Mouse (Mus musculus) erythroblast, embryonic 14.5 days (primary cell): ENCODE measurements around the gene Cpm. TPM values are rescaled to one million over a fixed set of nuclear protein-coding genes. Genes with fewer than 3 reads are reported as not detected.

Experiments used
- H3K27me3 ChIP-seq: 2 replicates; pipeline ENCODE4 v1.6.1; 2012; ENCODE audit warnings: inconsistent platforms; ENCODE audit not compliant: control insufficient read depth
- H3K36me3 ChIP-seq: 2 replicates; pipeline ENCODE4 v1.6.1; 2012; ENCODE audit warnings: mild to moderate bottlenecking, inconsistent platforms; ENCODE audit not compliant: control insufficient read depth
- H3K4me1 ChIP-seq: 2 replicates; pipeline ENCODE4 v1.6.1; 2012; ENCODE audit warnings: inconsistent platforms; ENCODE audit not compliant: control insufficient read depth
- H3K4me3 ChIP-seq: replicated peaks from 2 replicates; pipeline ENCODE3; 2012; ENCODE audit warnings: moderate library complexity, mild to moderate bottlenecking, inconsistent platforms
- H3K9me3 ChIP-seq: 2 replicates; pipeline ENCODE4 v1.6.1; 2012; ENCODE audit warnings: low read length, inconsistent platforms, mixed read lengths; ENCODE audit not compliant: control insufficient read depth
- GATA1 ChIP-seq: IDR thresholded peaks from 2 replicates; pipeline ENCODE4 v1.6.1; 2012; ENCODE audit warnings: low read length, inconsistent platforms, mixed read lengths
- TAL1 ChIP-seq: IDR thresholded peaks from 3 replicates; pipeline ENCODE4 v1.6.1; 2012; ENCODE audit warnings: low read length, inconsistent platforms, mixed read lengths
- polyA plus RNA-seq: library from polyadenylated mRNA; stranded (reverse); fragments of >175 nt; gene quantifications from 2 replicates; pipeline ENCODE4 v1.2.3, GENCODE M21; 2012

Gene Cpm
- polyA plus RNA-seq, 1 experiment: not detected

DNA sequence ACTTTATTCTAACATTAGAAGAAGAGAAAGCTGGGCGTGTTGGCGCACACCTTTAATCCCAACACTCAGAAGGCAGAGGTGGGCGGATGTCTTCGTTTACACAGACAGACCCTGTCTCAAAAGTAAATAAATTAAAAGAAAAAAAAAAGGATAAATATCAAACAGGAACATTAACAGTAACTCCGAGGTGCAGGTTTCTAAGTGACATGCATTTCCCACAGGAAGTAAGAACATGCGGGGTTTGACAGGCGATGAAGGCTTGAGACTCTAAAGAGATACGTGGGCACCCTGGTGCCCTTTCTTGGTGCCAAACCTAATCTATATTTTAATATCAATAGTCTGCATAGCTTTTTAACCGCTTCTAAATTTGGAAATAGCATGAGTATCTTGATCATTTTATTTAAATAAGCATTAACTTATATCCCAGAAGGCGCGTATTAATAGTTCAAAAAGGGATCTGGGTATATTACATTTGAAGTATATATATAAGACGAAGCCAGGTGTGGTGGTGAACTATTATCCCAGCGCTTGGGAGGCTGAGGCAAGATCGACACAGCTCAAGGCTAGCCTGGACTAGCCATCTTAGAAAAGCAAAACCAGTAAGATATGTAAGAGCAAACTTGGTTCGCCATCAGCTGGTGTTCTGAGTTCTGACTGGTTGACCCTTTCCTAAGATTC lies 56.0 kb downstream of the Cpm start:
- Histone ChIP-seq H3K27me3 (no peaks in the 10 kb centered on the region), H3K9me3 (no peaks in the 10 kb centered on the region), H3K36me3 (peaks cover 28% of the 10 kb centered on the region), H3K4me3 (no peak overlapping the region), H3K4me1 (no peaks in the 10 kb centered on the region)
- no peak for TF ChIP-seq TAL1
- no peak for TF ChIP-seq GATA1

DNA sequence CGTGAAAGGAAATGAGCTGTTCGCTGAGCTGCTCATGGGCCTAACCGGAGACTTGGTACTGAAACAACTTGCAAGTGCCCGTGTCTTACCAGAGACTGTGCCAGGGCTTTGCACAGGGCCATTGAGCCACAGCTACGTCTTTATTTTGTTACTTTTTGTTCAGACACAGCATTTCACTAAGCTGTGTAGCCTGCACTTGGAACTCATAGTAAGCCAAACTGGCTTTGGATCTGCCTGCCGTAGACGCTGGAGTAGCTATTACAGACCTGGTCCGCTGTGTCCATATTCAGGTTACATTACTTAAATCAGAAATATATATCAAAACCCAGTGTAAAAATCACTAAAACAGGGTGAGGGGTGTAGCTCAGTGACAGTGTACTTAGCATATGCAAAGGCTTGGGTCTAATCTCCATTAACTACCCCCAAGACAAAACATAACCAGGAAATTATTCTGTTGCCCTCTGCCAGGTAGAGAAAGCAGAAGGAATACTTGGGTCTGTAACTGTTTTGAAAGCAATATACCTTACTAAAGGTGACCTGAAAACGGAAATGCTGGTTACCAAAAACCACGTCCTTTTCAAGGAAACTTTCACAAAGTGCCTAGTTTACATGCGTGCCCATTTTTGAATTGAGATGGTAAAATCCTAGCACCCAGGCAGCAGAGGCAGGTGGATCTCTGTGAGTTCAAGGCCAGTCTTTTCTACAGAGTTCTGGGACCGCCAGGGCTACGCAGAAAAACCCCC lies 56.7 kb downstream of the Cpm start:
- Histone ChIP-seq H3K4me1 (no peaks in the 10 kb centered on the region), H3K27me3 (no peaks in the 10 kb centered on the region), H3K36me3 (peaks cover 35% of the 10 kb centered on the region), H3K9me3 (no peaks in the 10 kb centered on the region), H3K4me3 (no peak overlapping the region)
- TF ChIP-seq GATA1 (no peak), TAL1 (no peak)

DNA sequence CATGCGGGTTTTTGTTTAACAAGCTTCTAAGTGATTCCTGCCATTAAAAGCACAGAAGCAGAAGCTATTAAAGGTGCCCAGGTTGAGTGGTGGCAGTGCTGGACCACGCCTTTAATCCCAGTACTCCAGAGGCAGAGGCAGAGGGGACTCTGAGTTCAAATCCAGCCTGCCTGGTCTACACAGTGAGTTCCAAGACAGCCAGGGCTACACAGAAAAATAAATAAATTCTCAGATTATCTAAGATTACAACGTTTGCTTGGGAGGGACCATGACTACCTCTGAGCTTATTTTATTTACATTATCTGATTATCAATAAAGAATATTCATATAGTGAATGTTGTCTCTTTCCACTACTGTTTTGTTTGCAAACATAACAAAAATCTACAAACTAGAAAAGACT lies 57.7 kb downstream of the Cpm start:
- Histone ChIP-seq H3K4me3 (no peak overlapping the region), H3K36me3 (peaks cover 43% of the 10 kb centered on the region), H3K4me1 (no peaks in the 10 kb centered on the region), H3K27me3 (no peaks in the 10 kb centered on the region), H3K9me3 (no peaks in the 10 kb centered on the region)
- no peak for TF ChIP-seq TAL1
- no peak for TF ChIP-seq GATA1

DNA sequence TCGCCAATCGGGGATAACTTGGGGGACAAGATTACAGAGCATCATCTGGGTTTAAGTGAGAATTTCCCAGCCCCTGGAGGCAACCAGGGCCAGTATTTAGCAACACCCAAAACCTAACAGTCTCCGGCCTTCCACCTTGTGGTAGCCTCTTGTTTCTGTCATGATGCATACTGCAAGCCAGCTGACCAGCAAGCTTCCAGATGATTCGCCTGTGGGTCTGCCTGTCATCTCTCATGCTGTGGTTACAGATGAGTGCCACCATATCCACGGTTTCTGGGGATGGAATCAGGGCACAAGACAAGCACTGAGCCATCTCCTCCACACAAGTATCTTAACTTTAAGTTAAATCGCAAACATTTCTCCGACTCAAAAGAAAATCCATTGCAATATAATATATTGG lies 58.3 kb downstream of the Cpm start:
- peaks cover 49% of the 10 kb centered on the region for H3K36me3 ChIP-seq
- H3K4me1 ChIP-seq: no peaks in the 10 kb centered on the region
- no peak overlapping the region for H3K4me3 ChIP-seq
- TF ChIP-seq TAL1 (no peak), GATA1 (no peak)
- H3K9me3 ChIP-seq: no peaks in the 10 kb centered on the region
- H3K27me3 ChIP-seq: no peaks in the 10 kb centered on the region

DNA sequence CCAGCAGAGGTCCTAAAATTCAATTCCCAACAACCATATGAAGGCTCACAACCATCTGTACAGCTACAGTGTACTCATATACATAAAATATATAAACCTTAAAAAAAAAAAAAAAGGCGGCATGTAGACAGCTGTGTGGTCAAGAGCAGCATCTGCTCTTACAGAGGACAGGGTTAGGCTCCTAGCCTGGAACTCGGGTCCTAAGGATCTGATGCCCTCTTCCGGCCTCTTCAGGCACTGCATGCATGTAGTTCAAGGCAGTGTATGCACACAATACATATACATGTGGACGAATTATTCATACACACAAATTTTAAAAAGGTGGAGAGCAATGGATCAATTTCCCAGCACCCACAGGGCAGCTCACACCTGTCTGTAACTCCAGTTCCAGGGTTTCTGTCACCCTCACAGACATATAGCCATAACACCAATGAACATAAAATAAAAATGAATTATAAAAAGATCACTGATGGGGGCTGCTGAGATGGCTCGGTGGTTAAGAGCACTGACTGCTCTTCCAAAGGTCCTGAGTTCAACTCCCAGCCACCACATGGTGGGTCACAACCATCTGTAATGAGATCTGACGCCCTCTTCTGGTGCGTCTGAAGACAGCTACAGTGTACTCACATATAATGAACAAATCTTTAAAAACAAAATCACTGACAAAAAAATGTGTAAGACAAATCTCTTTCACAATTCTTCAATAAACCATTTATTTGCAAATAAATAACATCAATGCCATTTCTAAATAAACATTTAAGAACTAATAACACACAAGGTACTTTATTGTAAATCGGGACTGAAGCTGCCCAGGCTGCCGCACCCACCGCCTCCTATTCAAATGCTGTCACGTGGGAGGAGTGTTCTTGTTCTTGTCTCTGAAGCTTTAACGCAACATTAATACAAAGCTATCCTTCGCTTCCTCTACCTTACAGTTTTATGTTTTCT lies 59.2 kb downstream of the Cpm start:
- Histone ChIP-seq H3K9me3 (no peaks in the 10 kb centered on the region), H3K4me1 (no peaks in the 10 kb centered on the region), H3K27me3 (no peaks in the 10 kb centered on the region), H3K4me3 (no peak overlapping the region), H3K36me3 (peaks cover 56% of the 10 kb centered on the region)
- TF ChIP-seq GATA1: no peak
- no peak for TF ChIP-seq TAL1

DNA sequence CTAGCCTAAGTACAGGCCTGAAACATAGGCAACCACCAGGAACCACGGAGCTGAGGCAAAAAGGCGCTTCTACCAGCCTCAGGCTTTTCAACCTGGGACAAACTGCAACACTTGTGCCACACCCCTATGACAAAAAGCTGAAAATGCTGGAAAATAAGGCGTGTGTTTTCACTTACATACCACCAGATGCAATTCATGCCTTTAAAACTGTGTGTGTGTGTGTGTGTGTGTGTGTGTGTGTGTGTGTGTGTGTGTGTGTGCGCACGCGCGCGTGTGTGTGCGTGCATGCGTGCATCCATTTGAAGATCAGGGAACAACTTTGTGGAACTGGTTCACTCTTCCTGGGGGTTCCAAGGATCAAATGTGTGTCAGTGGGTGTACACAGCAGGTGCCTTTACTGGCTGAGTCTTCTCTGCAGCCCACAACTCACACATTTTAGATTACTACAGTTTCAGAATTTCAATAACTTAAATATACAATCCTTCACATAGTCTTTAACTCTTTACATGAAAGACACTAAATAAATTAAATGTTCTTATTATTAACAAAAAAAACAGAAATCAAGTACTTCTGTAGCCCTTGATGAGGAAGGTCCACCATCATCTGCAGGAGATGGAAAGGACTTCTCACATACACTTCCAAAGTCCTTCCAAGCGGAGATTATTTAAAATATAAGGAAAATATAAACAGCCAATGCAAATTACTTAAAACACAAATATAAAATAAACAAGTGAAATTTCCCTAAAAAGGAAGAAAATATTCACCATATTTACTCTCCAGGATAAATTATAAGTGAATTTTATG lies 60.2 kb downstream of the Cpm start:
- no peaks in the 10 kb centered on the region for H3K4me1 ChIP-seq
- H3K4me3 ChIP-seq: no peak overlapping the region
- H3K9me3 ChIP-seq: no peaks in the 10 kb centered on the region
- H3K27me3 ChIP-seq: no peaks in the 10 kb centered on the region
- TF ChIP-seq TAL1: no peak
- peaks cover 66% of the 10 kb centered on the region for H3K36me3 ChIP-seq

DNA sequence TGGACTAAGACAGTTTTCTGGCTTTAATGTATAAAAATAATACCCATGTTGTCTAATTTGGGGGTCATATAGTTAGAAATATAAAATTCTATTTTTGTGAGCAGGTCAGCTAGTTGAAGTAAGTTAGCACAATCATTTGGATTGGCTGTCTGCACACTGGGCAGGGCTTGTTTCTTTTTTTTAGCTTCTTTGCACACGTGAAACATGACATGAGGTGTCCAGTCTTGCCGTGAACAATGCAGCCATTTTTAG lies 60.7 kb downstream of the Cpm start:
- Histone ChIP-seq H3K36me3 (peaks cover 71% of the 10 kb centered on the region), H3K9me3 (no peaks in the 10 kb centered on the region)
- TF ChIP-seq TAL1: no peak
- TF ChIP-seq GATA1: no peak

DNA sequence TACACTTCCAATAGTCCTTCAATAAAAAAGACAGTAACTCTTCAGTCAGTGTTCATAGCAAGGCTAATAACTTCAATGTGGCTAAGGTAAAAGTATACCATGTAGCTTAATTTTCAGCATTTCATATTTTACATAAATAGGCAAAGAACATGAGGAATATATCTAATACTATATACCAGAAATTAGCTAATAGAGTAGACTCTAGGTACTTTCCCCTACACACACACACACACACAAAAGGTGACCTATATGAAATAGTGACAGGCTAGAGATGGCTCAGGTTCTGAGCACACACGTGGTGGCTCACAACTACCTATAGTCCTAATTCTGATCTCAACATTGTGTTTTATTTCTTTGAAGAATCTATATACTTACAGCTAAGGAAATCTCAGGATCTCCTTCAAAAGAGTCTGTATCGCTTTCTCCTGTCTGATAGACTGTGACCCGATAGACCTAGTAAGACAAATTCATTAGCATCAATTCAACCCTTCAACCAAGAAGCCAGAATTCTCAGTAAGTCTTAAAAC lies 61.5 kb downstream of the Cpm start:
- no peaks in the 10 kb centered on the region for H3K9me3 ChIP-seq
- H3K36me3 ChIP-seq: peaks cover 79% of the 10 kb centered on the region
- TF ChIP-seq GATA1 (no peak), TAL1 (no peak)
- H3K4me3 ChIP-seq: no peak overlapping the region
- no peaks in the 10 kb centered on the region for H3K27me3 ChIP-seq
- H3K4me1 ChIP-seq: no peaks in the 10 kb centered on the region

More for the DNA sequence above, 60.7 kb downstream of the Cpm start:
- H3K4me3 ChIP-seq: no peak overlapping the region
- no peaks in the 10 kb centered on the region for H3K27me3 ChIP-seq
- H3K4me1 ChIP-seq: no peaks in the 10 kb centered on the region
